Mouse (Mus musculus): ENCODE data around the gene Nutm2. TPM values are rescaled to one million over a fixed set of nuclear protein-coding genes. Genes with fewer than 3 reads are reported as not detected.
"Not testable (repeated sequence)": the region's sequence is repeated elsewhere in the genome, so short reads cannot be mapped to it uniquely, and the experiment has no call there.

Gene Nutm2
- polyA plus RNA-seq, 2 experiments = not detected

DNA sequence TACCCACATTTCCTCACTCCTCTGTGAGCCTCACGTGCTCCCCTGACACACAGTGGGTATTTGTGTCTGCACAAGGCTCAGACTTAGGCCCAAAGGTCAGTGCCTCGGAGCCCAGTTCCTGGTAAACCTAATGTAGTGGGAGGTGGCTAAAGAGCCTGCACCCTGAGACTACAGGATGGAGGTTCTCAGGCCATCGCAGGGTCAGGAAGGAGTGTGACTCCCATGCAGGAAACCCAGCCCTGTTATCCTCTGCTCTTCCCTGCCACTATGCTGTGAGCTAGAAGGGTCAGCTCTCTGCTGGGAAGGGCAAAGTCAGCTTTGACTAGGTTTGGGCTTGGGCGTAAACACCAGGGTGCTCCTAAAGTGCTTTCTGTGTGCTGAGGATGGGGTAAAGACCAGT lies 40.4 kb upstream of the Nutm2 start:
- H3K36me3 ChIP-seq (ENCODE audit: control insufficient read depth, insufficient read depth, low read length) = peaks cover 82% of the 10 kb centered on the region
- no peaks in the 10 kb centered on the region for H3K27me3 ChIP-seq (ENCODE audit: control insufficient read depth, insufficient read depth, low read length)
- no peak overlapping the region for H3K27ac ChIP-seq (replicated peaks; ENCODE audit: low read depth, low read length)
- DNase-seq (ENCODE audit: low spot score) = no peak
- H3K4me2 ChIP-seq (replicated peaks; ENCODE audit: low read depth, low read length, severe bottlenecking) = no peak overlapping the region
- no peak overlapping the region for H3K9ac ChIP-seq (ENCODE audit: low read depth, low read length, severe bottlenecking)
- no peak for ATAC-seq (ENCODE audit: low FRiP score, low read depth)
- TF ChIP-seq POLR2A (IDR thresholded peaks at IDR 0.05; ENCODE audit: borderline replicate concordance, extremely low read depth, insufficient read depth, insufficient read length) = no peak
- no peaks in the 10 kb centered on the region for H3K4me1 ChIP-seq (ENCODE audit: control insufficient read depth, insufficient read depth, low read length)
- no peak overlapping the region for H3K4me3 ChIP-seq (replicated peaks; ENCODE audit: low read length)
- H3K9me3 ChIP-seq (ENCODE audit: control insufficient read depth, low read length) = no peaks in the 10 kb centered on the region
- WGBS = 91% methylated on average over 4 of the region's 4 CpGs

DNA sequence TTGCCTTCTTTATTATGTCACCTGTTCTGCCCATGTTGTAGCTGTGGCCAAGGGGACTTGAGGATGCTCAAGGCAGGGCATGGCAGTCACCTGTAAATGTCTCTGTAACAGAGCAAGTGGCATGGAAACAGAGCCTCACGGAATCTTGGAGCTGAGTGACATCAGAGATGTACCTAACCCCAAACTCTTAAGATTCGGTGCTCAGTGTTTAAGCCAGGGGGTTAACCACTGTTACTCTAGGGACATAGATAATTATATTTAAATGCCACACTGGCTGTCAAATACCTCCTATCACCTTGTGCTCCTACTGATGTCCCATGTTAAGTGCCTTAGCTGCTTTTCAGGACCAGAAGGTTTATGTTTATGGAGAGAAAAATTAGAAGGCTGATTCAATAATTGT lies 23.3 kb upstream of the Nutm2 start, which contains the start of gene Gm47429:
TSS of gene Gm47429 (minus strand) at position 101 of the 400 bp plus-strand sequence.
- Histone ChIP-seq H3K36me3 (ENCODE audit: control insufficient read depth, insufficient read depth, low read length) (no peaks in the 10 kb centered on the region), H3K4me1 (ENCODE audit: control insufficient read depth, insufficient read depth, low read length) (no peaks in the 10 kb centered on the region), H3K4me3 (replicated peaks; ENCODE audit: low read length) (no peak within 1 kb of the TSS), H3K9ac (ENCODE audit: low read depth, low read length, severe bottlenecking) (no peak within 1 kb of the TSS), H3K4me2 (replicated peaks; ENCODE audit: low read depth, low read length, severe bottlenecking) (no peak within 1 kb of the TSS), H3K27me3 (ENCODE audit: control insufficient read depth, insufficient read depth, low read length) (no peaks in the 10 kb centered on the region), H3K27ac (replicated peaks; ENCODE audit: low read depth, low read length) (no peak within 1 kb of the TSS), H3K9me3 (ENCODE audit: control insufficient read depth, low read length) (no peaks in the 10 kb centered on the region)
- no peak for DNase-seq (ENCODE audit: low spot score)
- no peak for TF ChIP-seq POLR2A (IDR thresholded peaks at IDR 0.05; ENCODE audit: borderline replicate concordance, extremely low read depth, insufficient read depth, insufficient read length)
- no peak for ATAC-seq (ENCODE audit: low FRiP score, low read depth)
- 74% methylated on average over 2 of the region's 2 CpGs for WGBS

DNA sequence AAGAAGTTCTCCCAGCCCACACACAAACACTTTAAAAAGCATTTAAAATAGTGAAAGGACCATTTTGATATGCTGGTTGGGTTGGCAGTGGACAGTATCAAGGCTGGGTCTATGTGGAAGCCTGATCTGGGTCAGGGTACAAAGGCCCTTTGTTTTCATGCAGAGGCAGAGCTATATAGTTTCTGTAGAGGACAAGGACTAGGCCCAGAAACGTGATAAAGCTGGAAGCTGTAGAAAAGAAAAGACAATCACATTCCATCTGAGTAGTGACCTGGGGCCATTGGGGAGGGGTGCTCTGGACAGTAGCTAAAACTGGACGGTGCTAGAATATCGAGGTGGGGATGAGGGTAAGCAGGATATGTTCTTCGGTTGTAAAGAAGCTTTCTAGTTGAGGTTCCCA lies 21.8 kb upstream of the Nutm2 start:
- Histone ChIP-seq H3K36me3 (ENCODE audit: control insufficient read depth, insufficient read depth, low read length) (no peaks in the 10 kb centered on the region), H3K4me3 (replicated peaks; ENCODE audit: low read length) (no peak overlapping the region), H3K9ac (ENCODE audit: low read depth, low read length, severe bottlenecking) (no peak overlapping the region), H3K4me1 (ENCODE audit: control insufficient read depth, insufficient read depth, low read length) (no peaks in the 10 kb centered on the region), H3K27me3 (ENCODE audit: control insufficient read depth, insufficient read depth, low read length) (no peaks in the 10 kb centered on the region), H3K27ac (replicated peaks; ENCODE audit: low read depth, low read length) (no peak overlapping the region), H3K4me2 (replicated peaks; ENCODE audit: low read depth, low read length, severe bottlenecking) (no peak overlapping the region), H3K9me3 (ENCODE audit: control insufficient read depth, low read length) (no peaks in the 10 kb centered on the region)
- 84% methylated on average over 4 of the region's 4 CpGs for WGBS
- no peak for TF ChIP-seq POLR2A (IDR thresholded peaks at IDR 0.05; ENCODE audit: borderline replicate concordance, extremely low read depth, insufficient read depth, insufficient read length)
- no peak for ATAC-seq (ENCODE audit: low FRiP score, low read depth)
- no peak for DNase-seq (ENCODE audit: low spot score)

- 66% methylated on average over 9 of the region's 9 CpGs for WGBS
- not testable (repeated sequence) for H3K27me3 ChIP-seq (ENCODE audit: control insufficient read depth, insufficient read depth, low read length); DNase-seq (ENCODE audit: low spot score); H3K4me3 ChIP-seq (replicated peaks; ENCODE audit: low read length); H3K4me2 ChIP-seq (replicated peaks; ENCODE audit: low read depth, low read length, severe bottlenecking); H3K36me3 ChIP-seq (ENCODE audit: control insufficient read depth, insufficient read depth, low read length); H3K9ac ChIP-seq (ENCODE audit: low read depth, low read length, severe bottlenecking); ATAC-seq (ENCODE audit: low FRiP score, low read depth); H3K27ac ChIP-seq (replicated peaks; ENCODE audit: low read depth, low read length); H3K4me1 ChIP-seq (ENCODE audit: control insufficient read depth, insufficient read depth, low read length); H3K9me3 ChIP-seq (ENCODE audit: control insufficient read depth, low read length)
These were observed 14.8 kb upstream of the Nutm2 start for GRCm38 (mm10) chr13:50452266-50452665.

GRCm38 (mm10) chr13:50453426-50453825 lies 13.7 kb upstream of the Nutm2 start:
- Histone ChIP-seq H3K27me3 (ENCODE audit: control insufficient read depth, insufficient read depth, low read length) (no peaks in the 10 kb centered on the region), H3K4me3 (replicated peaks; ENCODE audit: low read length) (no peak overlapping the region), H3K27ac (replicated peaks; ENCODE audit: low read depth, low read length) (no peak overlapping the region), H3K9ac (ENCODE audit: low read depth, low read length, severe bottlenecking) (no peak overlapping the region), H3K36me3 (ENCODE audit: control insufficient read depth, insufficient read depth, low read length) (no peaks in the 10 kb centered on the region), H3K9me3 (ENCODE audit: control insufficient read depth, low read length) (no peaks in the 10 kb centered on the region), H3K4me1 (ENCODE audit: control insufficient read depth, insufficient read depth, low read length) (no peaks in the 10 kb centered on the region), H3K4me2 (replicated peaks; ENCODE audit: low read depth, low read length, severe bottlenecking) (no peak overlapping the region)
- DNase-seq (ENCODE audit: low spot score) (no peak), ATAC-seq (ENCODE audit: low FRiP score, low read depth) (no peak)
- TF ChIP-seq POLR2A (IDR thresholded peaks at IDR 0.05; ENCODE audit: borderline replicate concordance, extremely low read depth, insufficient read depth, insufficient read length) = no peak
- 24% methylated on average over 4 of the region's 4 CpGs for WGBS

DNA sequence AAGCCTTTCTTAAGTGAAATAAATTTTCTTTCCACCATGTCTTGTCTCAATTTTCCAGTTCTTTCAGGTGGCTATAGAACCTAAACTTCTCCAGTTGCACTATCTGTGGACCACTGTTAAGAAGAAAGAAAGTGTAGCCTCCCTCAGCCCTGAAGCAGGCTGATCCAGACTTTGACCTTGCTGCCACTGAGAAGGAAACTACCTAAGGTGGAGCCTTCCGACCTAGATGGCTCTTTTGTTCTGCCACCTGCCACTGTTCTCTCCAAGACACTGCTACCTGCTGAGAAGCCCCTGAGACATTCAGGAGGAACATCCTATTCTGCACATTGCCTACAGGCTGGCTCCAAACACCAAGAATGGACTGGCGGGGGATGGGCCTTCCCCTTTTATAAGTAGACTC lies 6.7 kb upstream of the Nutm2 start:
- not testable (repeated sequence) for H3K36me3 ChIP-seq (ENCODE audit: control insufficient read depth, insufficient read depth, low read length); H3K4me2 ChIP-seq (replicated peaks; ENCODE audit: low read depth, low read length, severe bottlenecking); H3K9me3 ChIP-seq (ENCODE audit: control insufficient read depth, low read length); H3K4me1 ChIP-seq (ENCODE audit: control insufficient read depth, insufficient read depth, low read length); ATAC-seq (ENCODE audit: low FRiP score, low read depth); H3K4me3 ChIP-seq (replicated peaks; ENCODE audit: low read length); H3K9ac ChIP-seq (ENCODE audit: low read depth, low read length, severe bottlenecking); DNase-seq (ENCODE audit: low spot score); H3K27ac ChIP-seq (replicated peaks; ENCODE audit: low read depth, low read length); H3K27me3 ChIP-seq (ENCODE audit: control insufficient read depth, insufficient read depth, low read length)
- WGBS = 62% methylated on average over 2 of the region's 2 CpGs

Data from limb, embryonic 14.5 days (tissue).